Mouse (Mus musculus) cortical plate, adult 2 months (tissue): ENCODE measurements at regions not wholly inside any gene's neighbourhood (a gene's known extent, or its start where the extent isn't known, plus 50 kb on each side); places are given as distances from the start of the nearest gene placed in this dataset.

Experiments used
- CTCF ChIP-seq: fragments of 200-500 bp; IDR thresholded peaks from 2 replicates; pipeline ENCODE4 v1.5.1; 2011; ENCODE audit warnings: mild to moderate bottlenecking, control low read depth, low read length; ENCODE audit not compliant: insufficient read depth; ENCODE audit errors: extremely low read depth
- POLR2A ChIP-seq: fragments of 200-500 bp; IDR thresholded peaks from 2 replicates; pipeline ENCODE4 v1.6.1; 2011; ENCODE audit warnings: mild to moderate bottlenecking, low read length, control low read depth; ENCODE audit not compliant: insufficient read depth; ENCODE audit errors: extremely low read depth

DNA sequence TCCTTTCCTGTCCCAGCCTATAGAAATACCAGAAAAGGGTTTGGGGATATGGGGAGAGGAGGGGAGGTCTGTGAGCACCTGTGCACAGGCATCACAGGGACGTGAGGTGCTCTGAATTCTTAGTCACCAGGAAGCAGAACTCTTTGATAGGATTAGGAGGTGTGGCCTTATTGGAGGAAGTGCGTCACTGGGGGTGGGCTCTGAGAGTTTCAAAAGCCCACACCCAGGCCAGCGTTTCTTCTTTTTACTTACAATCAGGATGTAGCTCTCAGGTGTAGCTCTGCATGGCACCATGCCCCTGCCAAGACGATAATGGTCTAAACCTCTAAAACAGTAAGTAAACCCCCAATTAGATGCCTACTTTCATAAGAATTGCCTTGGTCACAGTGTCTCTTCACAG, 162.6 kb upstream of the Ank start:
- TF ChIP-seq CTCF (no peak), POLR2A (no peak)
